Mouse (Mus musculus) limb, embryonic 15.5 days (tissue): ENCODE results near the gene Fn1. TPM values are rescaled to one million over a fixed set of nuclear protein-coding genes. Genes with fewer than 3 reads are reported as not detected.

Experiments used
- ATAC-seq: fragments of 200-750 bp; cut with Nextera tagmentation; 2 replicates; pipeline ENCODE4 v1.8.0; 2017; ENCODE audit warnings: low read depth, moderate TSS enrichment; ENCODE audit not compliant: insufficient number of reproducible peaks, low FRiP score, low TSS enrichment
- H3K27ac ChIP-seq: fragments of 300-500 bp; sonication (generic); 2 replicates; pipeline ENCODE4 v1.5.1; 2015; ENCODE audit warnings: moderate library complexity, mild to moderate bottlenecking, inconsistent platforms
- H3K27me3 ChIP-seq: fragments of 300-500 bp; sonication (generic); 2 replicates; pipeline ENCODE4 v1.6.1; 2015; ENCODE audit warnings: inconsistent platforms
- H3K36me3 ChIP-seq: fragments of 300-500 bp; sonication (generic); 2 replicates; pipeline ENCODE4 v1.6.1; 2015; ENCODE audit warnings: inconsistent platforms
- H3K4me1 ChIP-seq: fragments of 300-500 bp; sonication (generic); 2 replicates; pipeline ENCODE4 v1.6.1; 2015; ENCODE audit warnings: inconsistent platforms
- H3K4me2 ChIP-seq: fragments of 300-500 bp; sonication (generic); 2 replicates; pipeline ENCODE4 v1.6.1; 2015; ENCODE audit warnings: mild to moderate bottlenecking, inconsistent platforms
- H3K4me3 ChIP-seq: fragments of 300-500 bp; sonication (generic); 2 replicates; pipeline ENCODE4 v1.5.1; 2015; ENCODE audit warnings: mild to moderate bottlenecking, inconsistent platforms
- H3K9ac ChIP-seq: fragments of 300-500 bp; sonication (generic); 2 replicates; pipeline ENCODE4 v1.6.1; 2015; ENCODE audit warnings: inconsistent platforms
- H3K9me3 ChIP-seq: fragments of 300-500 bp; sonication (generic); 2 replicates; pipeline ENCODE4 v1.6.1; 2016; ENCODE audit warnings: inconsistent platforms
- whole genome bisulfite sequencing: fragments of 180-500 bp; shearing (Covaris S2); methylation state at CpG from one replicate; pipeline ENCODE4 v1.1.7; 2015; 5-methylcytosine and 5-hydroxymethylcytosine counted together
- polyA plus RNA-seq: library from polyadenylated mRNA; unstranded; fragments of >200 nt; fragmentation: Nextera tagmentation; extraction: Ambion mirVana; gene quantifications from 2 replicates; pipeline ENCODE4 v1.2.1, GENCODE M21; 2015

Gene Fn1
- 183 and 197 TPM in 2 replicates for polyA plus RNA-seq

DNA sequence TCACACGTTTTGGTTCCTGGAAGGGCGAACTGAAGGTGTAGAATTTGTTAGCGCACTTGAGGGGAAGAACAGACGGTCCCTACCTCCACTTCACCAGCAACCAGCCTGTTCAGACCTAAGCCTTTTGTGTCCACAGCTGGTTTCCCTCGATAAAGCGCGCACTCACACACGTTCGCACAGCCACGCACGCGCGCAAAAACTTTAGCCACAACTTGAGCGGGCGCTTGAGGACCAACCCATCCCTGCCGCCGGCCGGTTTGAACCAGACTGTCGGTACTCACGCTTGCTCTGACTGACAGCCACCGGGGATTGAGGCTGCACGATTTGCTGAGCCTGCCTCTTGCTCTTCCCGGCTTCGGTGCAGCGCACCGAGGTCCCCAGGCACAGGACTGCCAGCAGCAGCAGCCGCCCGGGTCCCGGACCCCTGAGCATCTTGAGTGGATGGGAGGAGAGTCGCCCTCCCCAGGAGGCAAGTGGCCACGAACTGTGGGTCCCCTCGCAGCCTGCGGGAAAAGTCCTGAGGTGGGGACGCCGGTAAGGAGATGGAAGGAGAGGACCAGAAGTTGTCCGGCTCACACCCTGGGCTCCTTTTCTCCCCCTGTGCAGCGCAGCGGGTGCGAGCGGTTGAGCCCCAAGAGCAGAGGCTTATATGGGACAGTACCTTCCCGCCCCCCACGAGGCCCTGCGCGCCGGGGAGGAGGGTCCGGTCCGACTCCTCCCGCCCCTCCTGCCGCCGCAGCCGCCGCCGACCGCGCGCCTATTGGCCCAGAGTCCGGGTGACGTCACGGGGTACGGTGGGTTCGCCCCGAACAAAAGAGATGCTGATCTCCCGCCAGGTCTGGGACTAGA lies at the start of gene Fn1:
Fn1 (minus strand) TSS at position 650 of the 849 bp plus-strand sequence.
- under 1% methylated on average over 63 of the region's 63 CpGs for WGBS
- H3K4me1 ChIP-seq: peaks cover 19% of the 10 kb centered on the region
- peak; percentile 90 for ATAC-seq

DNA sequence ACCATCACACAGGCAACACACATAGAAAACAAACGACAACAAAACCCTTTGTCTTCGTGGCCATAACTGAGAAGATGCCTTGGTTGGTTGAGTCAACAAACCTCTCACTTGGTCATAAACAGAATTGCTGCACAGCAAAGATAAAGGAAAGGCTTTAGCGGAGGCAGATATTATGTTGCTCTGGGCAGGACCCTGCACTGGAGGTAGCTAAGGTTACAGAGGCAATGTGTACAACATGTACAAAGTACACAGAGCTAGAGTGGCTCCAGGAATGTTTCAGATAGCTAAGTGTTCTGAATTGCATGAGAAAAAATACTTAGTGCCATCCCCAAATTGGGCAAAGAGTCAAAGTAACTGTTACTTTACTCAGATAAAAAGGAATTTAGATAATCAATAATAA lies 43.1 kb upstream of the Fn1 start:
- Histone ChIP-seq H3K4me1 (peaks cover 8% of the 10 kb centered on the region), H3K36me3 (no peaks in the 10 kb centered on the region), H3K4me3 (no peak overlapping the region), H3K4me2 (no peak overlapping the region), H3K27me3 (no peaks in the 10 kb centered on the region), H3K9me3 (no peaks in the 10 kb centered on the region), H3K9ac (no peak overlapping the region), H3K27ac (no peak overlapping the region)
- no peak for ATAC-seq
- WGBS: 88% methylated on average over 3 of the region's 3 CpGs

More for the DNA sequence above, at the start of gene Fn1:
- Histone ChIP-seq H3K36me3 (peaks cover 17% of the 10 kb centered on the region), H3K4me2 (peak within 1 kb of the TSS; percentile 75), H3K4me3 (peak within 1 kb of the TSS; percentile 63), H3K27me3 (no peaks in the 10 kb centered on the region), H3K27ac (peak within 1 kb of the TSS; percentile 94), H3K9me3 (no peaks in the 10 kb centered on the region), H3K9ac (peak within 1 kb of the TSS; percentile 63)

DNA sequence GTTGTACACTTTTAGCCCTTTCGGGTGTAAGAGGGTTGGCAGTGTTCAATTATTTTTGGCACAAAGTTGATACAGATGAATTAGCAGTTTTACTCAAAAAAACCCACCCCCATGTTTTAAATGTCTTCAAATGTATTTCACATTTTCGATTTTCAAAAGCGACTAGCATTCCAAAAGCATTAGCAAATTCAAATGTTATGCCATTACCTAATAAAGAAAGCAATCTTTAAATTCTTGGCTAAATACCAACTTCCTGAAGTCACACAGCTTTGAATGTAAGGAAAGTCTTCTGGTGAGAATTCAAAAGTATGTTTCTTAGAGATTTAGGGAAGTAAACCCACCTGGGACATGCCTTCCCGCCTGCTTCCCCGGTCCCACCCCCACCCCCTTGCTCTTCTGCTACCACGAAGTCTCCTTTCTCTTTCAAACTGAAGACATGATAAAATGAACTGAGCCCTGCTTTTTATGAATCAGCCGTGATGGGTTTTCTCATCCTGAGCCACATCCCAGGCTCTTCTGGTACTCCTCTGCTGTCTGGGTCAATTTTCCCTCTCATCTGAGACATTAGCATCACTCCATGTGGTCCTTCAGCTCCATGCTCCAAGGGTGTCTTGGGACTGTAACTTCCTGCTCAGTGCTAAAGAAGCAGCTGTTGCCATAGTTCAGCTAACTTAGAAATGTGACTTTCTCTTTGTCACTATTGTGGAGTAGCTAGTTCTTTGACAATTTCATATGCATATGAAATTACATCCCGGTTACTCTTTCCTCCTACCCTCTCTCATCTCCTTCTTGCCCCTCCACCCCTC lies 38.7 kb upstream of the Fn1 start:
- no peak for ATAC-seq
- H3K9ac ChIP-seq: no peak overlapping the region
- H3K36me3 ChIP-seq: no peaks in the 10 kb centered on the region
- 30% methylated on average over 8 of the region's 8 CpGs for WGBS
- H3K9me3 ChIP-seq: no peaks in the 10 kb centered on the region
- H3K4me2 ChIP-seq: no peak overlapping the region
- H3K27ac ChIP-seq: peak overlapping the region; percentile 61
- no peak overlapping the region for H3K4me3 ChIP-seq
- peaks cover 9% of the 10 kb centered on the region for H3K4me1 ChIP-seq
- no peaks in the 10 kb centered on the region for H3K27me3 ChIP-seq

DNA sequence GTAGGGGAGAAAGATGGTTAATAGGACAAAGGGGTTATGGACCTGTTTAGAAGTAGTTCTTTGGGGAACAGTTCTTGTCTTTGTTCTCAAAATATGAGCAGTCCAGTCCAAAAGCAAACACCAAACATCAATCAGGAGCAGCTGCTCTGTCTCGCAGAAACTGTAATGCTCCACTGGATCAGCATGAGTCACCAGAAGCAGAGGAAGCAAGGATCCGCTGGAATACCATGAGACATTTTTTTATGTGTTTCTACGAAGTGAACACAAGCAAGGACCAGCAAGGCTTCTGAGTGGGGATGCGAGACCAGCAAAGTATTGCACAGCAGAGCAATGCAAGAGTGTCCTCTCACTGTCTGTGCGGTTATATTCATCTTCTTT lies 35.9 kb upstream of the Fn1 start:
- Histone ChIP-seq H3K9me3 (no peaks in the 10 kb centered on the region), H3K27me3 (no peaks in the 10 kb centered on the region), H3K4me2 (no peak overlapping the region), H3K9ac (no peak overlapping the region), H3K4me3 (no peak overlapping the region), H3K4me1 (peaks cover 18% of the 10 kb centered on the region), H3K36me3 (no peaks in the 10 kb centered on the region), H3K27ac (no peak overlapping the region)
- ATAC-seq: no peak
- WGBS: 80% methylated on average over 5 of the region's 5 CpGs

DNA sequence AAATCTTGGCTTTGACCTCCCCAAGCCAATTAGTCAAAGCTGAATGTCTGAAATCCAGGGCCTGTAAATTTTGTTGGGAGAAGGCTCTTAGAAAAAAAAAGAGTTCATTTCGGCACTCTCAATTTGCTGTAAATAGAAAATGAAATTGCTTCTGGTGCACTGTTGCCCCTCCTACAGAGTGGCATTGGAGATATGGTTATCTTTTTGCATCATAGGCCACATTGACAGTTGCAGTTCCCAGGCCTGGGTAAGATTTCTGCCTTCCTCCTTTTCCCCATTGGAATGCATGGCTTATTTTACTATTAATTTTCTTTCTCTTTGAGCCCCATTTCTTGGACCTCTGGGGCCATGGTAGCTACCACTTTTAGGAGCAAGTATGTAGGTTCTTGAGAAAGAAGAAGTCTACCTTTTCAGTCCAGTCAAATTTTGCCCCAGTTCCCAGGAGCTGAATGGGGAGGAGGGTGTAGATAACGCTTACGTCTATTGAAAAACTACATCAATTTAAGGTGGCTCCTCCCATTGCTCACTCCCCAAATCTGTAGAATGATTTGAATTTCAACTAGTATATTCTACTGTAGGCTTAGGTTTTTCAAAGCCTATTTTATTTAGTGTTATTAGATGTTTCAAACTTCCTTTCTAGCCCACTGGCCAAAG lies 35.4 kb upstream of the Fn1 start:
- 90% methylated on average over 3 of the region's 3 CpGs for WGBS
- H3K4me3 ChIP-seq: no peak overlapping the region
- ATAC-seq: no peak
- H3K9me3 ChIP-seq: no peaks in the 10 kb centered on the region
- no peak overlapping the region for H3K4me2 ChIP-seq
- peaks cover 23% of the 10 kb centered on the region for H3K4me1 ChIP-seq
- no peak overlapping the region for H3K9ac ChIP-seq
- no peak overlapping the region for H3K27ac ChIP-seq
- no peaks in the 10 kb centered on the region for H3K27me3 ChIP-seq
- H3K36me3 ChIP-seq: no peaks in the 10 kb centered on the region

DNA sequence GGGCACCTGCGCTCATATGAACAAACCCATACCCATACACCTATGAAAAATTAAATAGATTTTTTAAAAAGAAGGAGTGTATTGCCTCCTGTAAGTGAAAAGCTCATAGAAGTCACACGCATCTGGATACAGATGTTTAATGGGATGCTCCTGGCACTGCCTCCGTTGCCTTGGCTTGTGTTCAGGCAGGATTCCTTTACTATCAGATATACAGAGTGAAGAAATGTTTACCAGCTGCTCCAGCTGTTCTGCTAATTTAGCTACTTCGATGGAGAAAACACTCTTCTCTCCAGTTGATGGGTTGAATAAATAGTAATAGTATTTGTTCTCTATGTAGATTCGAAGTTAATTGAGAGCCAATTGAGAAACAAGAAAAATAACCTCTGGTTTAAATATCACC lies 33.8 kb upstream of the Fn1 start:
- ATAC-seq: no peak

DNA sequence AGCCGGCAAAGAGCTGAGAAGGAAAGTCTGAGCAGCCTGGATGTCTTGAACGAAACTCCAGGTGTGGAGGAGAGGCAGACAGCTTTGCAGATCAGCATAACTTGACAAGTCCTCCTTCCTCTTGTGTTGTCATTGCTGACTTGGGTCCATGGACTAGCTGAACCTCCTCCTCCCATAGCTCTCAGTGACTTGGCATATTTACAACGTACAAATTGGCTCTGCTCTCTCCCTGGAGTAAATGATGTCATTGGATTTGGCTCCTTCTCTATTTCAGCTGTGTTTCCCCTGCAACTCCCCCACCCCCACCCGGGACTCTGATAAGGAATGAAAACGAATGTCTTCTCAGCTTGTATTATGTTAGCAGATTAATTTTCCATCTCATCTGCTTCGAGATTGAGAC lies 30.7 kb upstream of the Fn1 start:
- Histone ChIP-seq H3K27me3 (no peaks in the 10 kb centered on the region), H3K9ac (no peak overlapping the region), H3K4me3 (no peak overlapping the region), H3K4me2 (no peak overlapping the region), H3K27ac (no peak overlapping the region; the same call in none of the 2 replicates), H3K36me3 (no peaks in the 10 kb centered on the region), H3K4me1 (peaks cover 28% of the 10 kb centered on the region), H3K9me3 (no peaks in the 10 kb centered on the region)
- ATAC-seq: no peak
- 34% methylated on average over 6 of the region's 6 CpGs for WGBS

More for the DNA sequence above, 33.8 kb upstream of the Fn1 start:
- Histone ChIP-seq H3K9ac (no peak overlapping the region), H3K4me3 (no peak overlapping the region), H3K4me1 (peaks cover 29% of the 10 kb centered on the region), H3K27ac (no peak overlapping the region), H3K36me3 (no peaks in the 10 kb centered on the region), H3K27me3 (no peaks in the 10 kb centered on the region), H3K4me2 (no peak overlapping the region), H3K9me3 (no peaks in the 10 kb centered on the region)
- WGBS: 55% methylated on average over 5 of the region's 5 CpGs

DNA sequence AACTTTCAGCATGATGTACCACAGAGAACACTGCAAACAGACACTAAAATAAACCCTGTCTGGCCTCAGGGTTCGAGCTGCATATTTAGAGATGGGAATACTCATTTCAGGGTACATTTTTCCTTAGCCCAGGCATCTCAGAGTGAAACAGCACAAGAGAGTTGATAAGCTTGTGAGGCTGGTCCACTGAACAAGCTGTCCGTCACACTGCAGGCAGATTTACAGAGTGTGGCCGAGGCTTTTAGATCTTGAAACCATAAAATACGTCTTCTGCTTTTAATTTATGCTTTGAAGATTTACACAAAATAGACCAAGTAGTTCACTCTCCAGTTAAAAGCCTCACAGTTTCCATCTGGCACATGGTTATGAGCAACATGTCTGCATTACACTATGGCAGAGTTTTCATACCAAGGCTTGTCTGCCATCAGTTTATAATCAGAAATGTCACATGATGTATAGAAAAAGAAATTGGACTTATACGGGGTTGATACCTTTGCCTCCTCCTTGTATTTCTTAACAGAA lies 29.3 kb upstream of the Fn1 start:
- peak overlapping the region; percentile 24; the same call in 1 of the 2 replicates for H3K27ac ChIP-seq
- no peak overlapping the region for H3K4me3 ChIP-seq
- H3K27me3 ChIP-seq: no peaks in the 10 kb centered on the region
- H3K4me1 ChIP-seq: peaks cover 28% of the 10 kb centered on the region
- no peak overlapping the region for H3K9ac ChIP-seq
- no peak for ATAC-seq
- 19% methylated on average over 5 of the region's 5 CpGs for WGBS
- no peak overlapping the region for H3K4me2 ChIP-seq
- no peaks in the 10 kb centered on the region for H3K36me3 ChIP-seq
- H3K9me3 ChIP-seq: no peaks in the 10 kb centered on the region

DNA sequence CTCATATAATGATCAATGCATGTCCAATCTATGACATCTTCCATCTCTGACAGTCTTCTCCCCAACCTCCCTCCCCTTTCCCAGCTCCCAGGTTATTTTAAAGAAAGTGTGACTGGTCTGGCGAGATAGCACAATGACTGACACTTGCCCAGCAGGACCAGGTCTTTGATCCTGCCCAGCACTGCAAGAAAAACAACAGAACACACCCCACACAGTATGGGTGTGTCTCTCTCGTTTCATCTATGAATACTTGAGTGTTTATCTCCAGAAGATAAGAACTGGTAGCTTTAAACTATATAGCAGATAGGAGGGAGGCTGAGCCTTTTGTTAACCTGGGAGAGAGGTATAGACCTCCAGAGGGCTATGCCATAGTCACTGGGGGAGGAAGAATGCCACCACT lies 28.3 kb upstream of the Fn1 start:
- Histone ChIP-seq H3K36me3 (no peaks in the 10 kb centered on the region), H3K9me3 (no peaks in the 10 kb centered on the region), H3K4me3 (no peak overlapping the region), H3K4me2 (no peak overlapping the region), H3K27ac (no peak overlapping the region), H3K27me3 (no peaks in the 10 kb centered on the region), H3K4me1 (peaks cover 24% of the 10 kb centered on the region), H3K9ac (no peak overlapping the region)
- ATAC-seq: no peak
- 32% methylated on average over 2 of the region's 2 CpGs for WGBS

DNA sequence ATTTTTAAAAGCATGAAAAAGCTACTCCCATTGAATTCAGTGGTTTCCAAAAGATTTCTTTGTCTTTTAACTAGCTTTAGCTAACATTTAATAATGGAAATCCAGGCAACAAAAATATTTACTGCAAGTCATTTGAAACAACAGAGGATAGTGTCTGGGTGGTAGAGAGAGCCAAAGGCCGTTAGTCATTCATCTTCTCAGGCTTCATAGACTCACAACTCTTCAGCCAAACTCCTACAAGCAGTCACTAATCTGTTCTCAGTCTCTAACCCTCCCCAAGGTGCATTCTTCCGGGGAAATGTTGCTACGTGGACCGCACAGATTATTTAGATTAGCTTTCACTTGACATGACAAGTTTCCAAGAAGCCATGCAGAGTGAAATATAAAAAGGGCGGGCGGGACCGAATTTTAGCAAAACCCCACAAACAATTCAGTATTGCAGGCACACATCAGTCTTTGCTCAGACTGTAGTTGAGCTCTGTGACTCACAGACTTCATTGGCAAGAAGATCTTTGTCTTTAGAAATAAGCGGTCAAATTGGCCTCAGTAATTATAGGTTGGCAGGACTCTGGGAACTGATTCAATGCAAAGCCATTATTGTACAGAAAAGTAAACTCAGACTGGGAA lies 27.2 kb upstream of the Fn1 start:
- Histone ChIP-seq H3K9me3 (no peaks in the 10 kb centered on the region), H3K4me2 (no peak overlapping the region), H3K9ac (no peak overlapping the region), H3K4me3 (no peak overlapping the region), H3K27me3 (no peaks in the 10 kb centered on the region), H3K36me3 (no peaks in the 10 kb centered on the region), H3K27ac (no peak overlapping the region), H3K4me1 (peaks cover 21% of the 10 kb centered on the region)
- no peak for ATAC-seq
- WGBS: 69% methylated on average over 8 of the region's 8 CpGs

DNA sequence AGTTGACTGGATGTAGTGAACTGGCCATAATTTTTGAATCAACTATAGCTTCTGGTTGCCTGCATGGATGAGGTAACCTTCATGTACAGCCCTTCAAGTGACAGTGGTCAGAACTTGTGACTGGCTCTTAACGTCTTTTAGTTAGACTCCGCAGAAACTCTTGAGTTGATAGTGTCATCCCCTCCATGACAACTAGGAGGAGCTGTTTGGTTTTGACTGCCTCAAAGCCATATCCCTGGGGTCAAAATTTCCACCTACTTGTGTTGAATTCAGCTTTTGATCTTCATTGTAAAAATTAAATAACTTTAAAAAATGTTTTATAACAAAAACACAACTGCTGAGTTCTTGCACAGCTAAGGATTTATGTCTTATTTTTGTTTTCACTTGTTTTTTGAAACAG lies 22.4 kb upstream of the Fn1 start:
- Histone ChIP-seq H3K9me3 (no peaks in the 10 kb centered on the region), H3K4me3 (no peak overlapping the region), H3K27ac (no peak overlapping the region), H3K36me3 (no peaks in the 10 kb centered on the region), H3K4me2 (no peak overlapping the region), H3K27me3 (no peaks in the 10 kb centered on the region), H3K9ac (no peak overlapping the region), H3K4me1 (peaks cover 7% of the 10 kb centered on the region; the same call in 1 of the 2 replicates)
- WGBS: 72% methylated on average over 2 of the region's 2 CpGs
- no peak for ATAC-seq
